Mouse (Mus musculus) lung, postnatal 4 days (tissue): ENCODE data around the gene Narfl.

Experiments used
- DNase-seq, 2 experiments: peaks; one replicate each; pipeline ENCODE4 v3.0.0; 2021

Gene Narfl

GRCm38 (mm10) chr17:25765886-25766285 is 7.7 kb upstream of the Narfl start:
- no peak for DNase-seq

GRCm38 (mm10) chr17:25769331-25769730 is 4.2 kb upstream of the Narfl start:
- DNase-seq: no peak

- peak in 1 of 2 experiments; percentile 17 for DNase-seq
Observed at GRCm38 (mm10) chr17:25775318-25776062, 1.9 kb downstream of the Narfl start.

- DNase-seq: no peak
Observed at GRCm38 (mm10) chr17:25777948-25778347, 4.4 kb downstream of the Narfl start.

GRCm38 (mm10) chr17:25781339-25781738 is 7.8 kb downstream of the Narfl start:
- DNase-seq: no peak

GRCm38 (mm10) chr17:25783086-25783485 is 9.5 kb downstream of the Narfl start:
- DNase-seq: no peak

- DNase-seq: peak in 1 of 2 experiments; percentile 21
Observed at GRCm38 (mm10) chr17:25783861-25784574, 10.4 kb downstream of the Narfl start.

- peak; percentile 95 for DNase-seq
Observed at GRCm38 (mm10) chr17:25785281-25785745, 11.7 kb downstream of the Narfl start, which contains the start of gene Haghl. Gene Haghl (minus strand): TSS chr17:25785673.

GRCm38 (mm10) chr17:25786280-25786679 is 12.7 kb downstream of the Narfl start, which contains the start of gene Ccdc78:
Gene Ccdc78 (plus strand): TSS chr17:25786580.
- no peak for DNase-seq

GRCm38 (mm10) chr17:25786781-25787504 is 13.4 kb downstream of the Narfl start:
- DNase-seq: peak in 1 of 2 experiments; percentile 18

GRCm38 (mm10) chr17:25791320-25791842 is 17.8 kb downstream of the Narfl start:
- peak in 1 of 2 experiments; percentile 31 for DNase-seq

GRCm38 (mm10) chr17:25791843-25792527 is 18.4 kb downstream of the Narfl start:
- DNase-seq: peak; percentile 92 to 93

GRCm38 (mm10) chr17:25792615-25793014 is 19.0 kb downstream of the Narfl start, which contains the start of gene Fam173a:
Gene Fam173a (minus strand): TSS chr17:25792901.
- DNase-seq: peak; percentile 89 to 92

GRCm38 (mm10) chr17:25794197-25794596 is 20.6 kb downstream of the Narfl start:
- peak in 1 of 2 experiments; percentile 15 for DNase-seq

- no peak for DNase-seq
Observed at GRCm38 (mm10) chr17:25794998-25795397, 21.4 kb downstream of the Narfl start.

- DNase-seq: no peak
Observed at GRCm38 (mm10) chr17:25795609-25796092, 22.1 kb downstream of the Narfl start, which contains the start of gene AC134908.4. Gene AC134908.4 (minus strand): TSS chr17:25795659.

- DNase-seq: peak in 1 of 2 experiments; percentile 48
Observed at GRCm38 (mm10) chr17:25796211-25796771, 22.7 kb downstream of the Narfl start.

- DNase-seq: peak; percentile 90 to 91
Observed at GRCm38 (mm10) chr17:25796951-25797369, 23.4 kb downstream of the Narfl start, which contains the start of gene Metrn. Gene Metrn (minus strand): TSS chr17:25797136.

- DNase-seq: peak; percentile 58 to 79
Observed at GRCm38 (mm10) chr17:25801029-25801428, 27.5 kb downstream of the Narfl start.

- DNase-seq: peak in 1 of 2 experiments; percentile 36
Observed at GRCm38 (mm10) chr17:25802825-25803517, 29.4 kb downstream of the Narfl start.

GRCm38 (mm10) chr17:25806507-25806906 is 32.9 kb downstream of the Narfl start:
- no peak for DNase-seq
